Mouse (Mus musculus) monocyte, adult 59 days (primary cell): Measurements from ENCODE around the gene Arf4. TPM values are rescaled to one million over a fixed set of nuclear protein-coding genes. Genes with fewer than 3 reads are reported as not detected.

Experiments used
- total RNA-seq, 2 experiments: library from RNA; stranded (reverse); gene quantifications; one replicate each; pipeline ENCODE4 v1.2.4; 2023

The Arf4 gene
- total RNA-seq: 100 to 1,000 TPM; 323 to 326 TPM

DNA sequence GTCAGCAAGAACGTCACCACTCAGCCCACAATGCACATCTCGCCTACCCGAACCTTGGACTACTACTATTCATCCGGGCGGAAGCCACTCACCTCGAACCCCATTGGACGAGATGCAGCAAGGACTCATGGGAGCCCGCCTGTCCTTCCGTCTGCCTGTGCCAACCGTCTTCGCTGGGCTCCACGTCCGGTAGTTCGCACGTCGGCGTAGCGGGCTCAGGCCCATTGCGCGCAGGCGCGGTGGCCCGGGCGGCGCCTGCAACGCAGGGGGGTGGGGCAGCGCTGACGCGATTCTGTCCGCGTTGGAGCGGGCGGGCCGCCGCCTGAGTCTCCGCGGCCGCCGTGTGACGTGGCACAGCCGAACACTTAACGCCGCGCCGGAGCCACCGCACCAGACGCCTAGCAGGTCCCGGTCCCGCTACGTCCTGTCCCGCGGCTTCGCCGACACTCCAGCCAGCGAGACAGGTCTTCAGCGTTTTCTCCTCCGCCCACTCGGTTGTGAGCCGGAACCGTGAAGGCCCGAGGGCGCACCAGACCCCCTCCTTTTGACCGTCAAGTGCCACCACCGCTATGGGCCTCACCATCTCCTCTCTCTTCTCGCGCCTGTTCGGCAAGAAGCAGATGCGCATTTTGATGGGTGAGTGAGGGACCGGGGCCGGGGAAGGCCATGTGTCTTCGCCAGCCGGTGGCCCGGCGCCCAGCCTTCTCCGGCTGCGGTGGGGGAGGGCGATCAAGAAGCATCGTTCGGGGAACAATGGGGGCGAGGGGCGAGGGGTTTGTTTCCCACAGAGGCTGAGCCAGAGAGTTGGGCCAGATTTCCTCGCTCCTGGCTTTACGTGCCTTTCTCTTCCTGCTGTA, at the start of gene Arf4:
Arf4 (plus strand) TSS at position 224 of the 857 bp plus-strand sequence.

GRCm38 (mm10) chr14:26669292-26670073, 31.6 kb downstream of the Arf4 start, which contains the start of gene Pde12:
Gene Pde12, minus strand, starts transcription at chr14:26669883.

GRCm38 (mm10) chr14:26692974-26693373, 55.1 kb downstream of the Arf4 start, which contains the start of gene Dnah12:
Gene Dnah12, plus strand, starts transcription at chr14:26693274.

Other genes with a start within 250 kb of the Arf4 start
- gene Slmap, start 103.1 kb upstream of the Arf4 start, total RNA-seq: 10 to 100 TPM; 74.3 to 74.4 TPM
- 10 to 100 TPM; 44.2 to 46.8 TPM for gene Dennd6a, start 64.2 kb upstream of the Arf4 start, total RNA-seq
- gene Pde12, start 31.8 kb downstream of the Arf4 start, total RNA-seq: 1 to 10 TPM; 8.4 to 9.5 TPM
- gene Dnah12, start 55.2 kb downstream of the Arf4 start, total RNA-seq: 1 to 10 TPM; 2.6 to 2.9 TPM